Mouse (Mus musculus) liver, embryonic 14.5 days (tissue): Measurements from ENCODE around the gene Kcna2. TPM values are rescaled to one million over a fixed set of nuclear protein-coding genes. Genes with fewer than 3 reads are reported as not detected.

Experiments
- ATAC-seq: fragments of 200-750 bp; cut with Nextera tagmentation; 2 replicates; pipeline ENCODE4 v1.8.0; 2017; ENCODE audit warnings: moderate number of reproducible peaks, mild to moderate bottlenecking, moderate library complexity; ENCODE audit not compliant: insufficient read depth
- DNase-seq, 3 experiments: peaks; one replicate each; pipeline ENCODE4 v3.0.0-alpha.2; 2012 to 2013; ENCODE audit warnings: low read depth in 3 of 3, low spot score in 3 of 3
- H3K27ac ChIP-seq: fragments of 300-500 bp; sonication (generic); 2 replicates; pipeline ENCODE4 v1.5.1; 2014; ENCODE audit warnings: moderate library complexity, mild to moderate bottlenecking, control low read depth, inconsistent platforms
- H3K27me3 ChIP-seq: fragments of 300-500 bp; sonication (generic); 2 replicates; pipeline ENCODE4 v1.6.1; 2014; ENCODE audit warnings: mild to moderate bottlenecking, low read length, moderate library complexity; ENCODE audit not compliant: control insufficient read depth, insufficient read depth
- H3K36me3 ChIP-seq: fragments of 300-500 bp; sonication (generic); replicated peaks from 2 replicates; pipeline ENCODE4 v1.6.1; 2014; ENCODE audit warnings: low read depth; ENCODE audit not compliant: control insufficient read depth, insufficient read depth
- H3K4me1 ChIP-seq, 2 experiments: fragments of 200-500 bp in 1 of 2; fragments of 300-500 bp in 1 of 2; sonication (generic) in 1 of 2; replicated peaks; 2 replicates each; pipeline ENCODE4 v1.6.1; 2012 to 2014; ENCODE audit warnings: antibody characterized with exemption in 1 of 2, inconsistent platforms in 1 of 2, low read length in 1 of 2; ENCODE audit not compliant: control insufficient read depth in 2 of 2, insufficient read depth in 2 of 2
- H3K4me2 ChIP-seq: fragments of 300-500 bp; sonication (generic); 2 replicates; pipeline ENCODE4 v1.6.1; 2014; ENCODE audit warnings: low read depth, mild to moderate bottlenecking, control low read depth, moderate library complexity
- H3K4me3 ChIP-seq, 2 experiments: fragments of 200-500 bp in 1 of 2; fragments of 300-500 bp in 1 of 2; sonication (generic) in 1 of 2; 2 replicates each; pipeline ENCODE4 v1.5.1; 2012 to 2014; ENCODE audit warnings: low read depth in 2 of 2, low read length in 2 of 2, mild to moderate bottlenecking in 2 of 2, control low read depth in 1 of 2, inconsistent platforms in 1 of 2, moderate library complexity in 1 of 2; ENCODE audit not compliant: insufficient read depth in 1 of 2
- H3K9ac ChIP-seq: fragments of 300-500 bp; sonication (generic); replicated peaks from 2 replicates; pipeline ENCODE4 v1.6.1; 2014; ENCODE audit warnings: mild to moderate bottlenecking, control low read depth, moderate library complexity
- H3K9me3 ChIP-seq: fragments of 300-500 bp; sonication (generic); 2 replicates; pipeline ENCODE4 v1.6.1; 2016; ENCODE audit warnings: low read length, mixed read lengths; ENCODE audit not compliant: control insufficient read depth
- CTCF ChIP-seq: IDR thresholded peaks from 2 replicates; pipeline ENCODE4 v1.5.1; 2016; ENCODE audit warnings: antibody characterized with exemption, low read depth, control low read depth
- EP300 ChIP-seq: IDR thresholded peaks from 2 replicates; pipeline ENCODE4 v1.6.1; 2016; ENCODE audit warnings: antibody characterized with exemption, low read depth
- WGBS: fragments of 180-500 bp; shearing (Covaris S2); extraction: QIAGEN DNeasy Blood & Tissue Kit; methylation state at CpG from one replicate; pipeline ENCODE4 v1.1.7; 2014; ENCODE audit not compliant: insufficient replicate concordance; 5-methylcytosine and 5-hydroxymethylcytosine counted together
- polyA plus RNA-seq, 2 experiments: library from polyadenylated mRNA; depleted of rRNA in 1 of 2; stranded (reverse) in 1 of 2; unstranded in 1 of 2; fragments of >200 nt; fragmentation: Nextera tagmentation in 1 of 2; extraction: Ambion mirVana in 1 of 2; gene quantifications; 2 replicates each; pipeline versions ENCODE4 v1.2.1 to v1.2.3; 2012 to 2014

The Kcna2 gene
- polyA plus RNA-seq, 2 experiments, result 0.06 to 0.15 TPM

GRCm38 (mm10) chr3:107159418-107159817 is 58.5 kb downstream of the Kcna2 start:
- H3K4me3 ChIP-seq, result no peak overlapping the region
- no peaks in the 10 kb centered on the region for H3K9me3 ChIP-seq
- H3K36me3 ChIP-seq, result no peaks in the 10 kb centered on the region
- WGBS, result 50% methylated on average over 3 of the region's 3 CpGs
- no peaks in the 10 kb centered on the region; the same call in 1 of the 2 replicates for H3K27me3 ChIP-seq
- TF ChIP-seq EP300, result no peak
- TF ChIP-seq CTCF, result no peak
- ATAC-seq, result no peak
- H3K9ac ChIP-seq, result no peak overlapping the region
- H3K27ac ChIP-seq, result no peak overlapping the region
- H3K4me2 ChIP-seq, result no peak overlapping the region
- DNase-seq, result no peak
- H3K4me1 ChIP-seq, result no peaks in the 10 kb centered on the region

DNA sequence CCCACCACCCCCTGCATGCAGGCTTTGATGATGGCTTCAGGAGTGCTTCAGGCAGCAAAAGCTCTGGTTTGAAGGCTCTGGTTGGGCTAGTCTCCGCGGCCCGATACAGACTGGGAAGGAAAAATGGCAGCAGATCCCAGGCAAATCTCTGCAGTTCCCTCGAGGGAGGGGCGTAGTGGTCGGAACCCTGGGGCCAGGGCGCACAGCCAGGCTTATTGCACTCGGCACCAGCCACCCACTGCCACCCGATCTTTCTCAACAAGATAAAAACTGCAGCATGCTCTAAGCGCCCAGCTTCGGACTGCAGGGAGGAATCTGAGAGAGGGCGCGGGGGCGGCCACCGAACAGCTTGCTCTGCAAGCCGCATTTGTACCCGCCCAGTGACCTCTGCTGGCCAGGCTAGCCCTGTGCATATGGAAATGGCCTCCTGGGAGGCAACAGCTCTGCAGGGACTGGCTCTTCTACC is 58.9 kb downstream of the Kcna2 start:
- 8% methylated on average over 17 of the region's 17 CpGs for WGBS
- no peak overlapping the region for H3K27ac ChIP-seq
- H3K9ac ChIP-seq, result no peak overlapping the region
- ATAC-seq (no peak), DNase-seq (no peak)
- no peaks in the 10 kb centered on the region for H3K4me1 ChIP-seq
- TF ChIP-seq EP300 (no peak), CTCF (peak; percentile 35; the same call in 1 of the 2 replicates)
- H3K36me3 ChIP-seq, result no peaks in the 10 kb centered on the region
- no peak overlapping the region for H3K4me3 ChIP-seq
- H3K27me3 ChIP-seq, result no peaks in the 10 kb centered on the region; the same call in 1 of the 2 replicates
- no peak overlapping the region for H3K4me2 ChIP-seq
- no peaks in the 10 kb centered on the region for H3K9me3 ChIP-seq

GRCm38 (mm10) chr3:107162741-107163140 is 61.8 kb downstream of the Kcna2 start:
- Histone ChIP-seq H3K36me3 (no peaks in the 10 kb centered on the region), H3K4me2 (no peak overlapping the region), H3K27me3 (no peaks in the 10 kb centered on the region; the same call in 1 of the 2 replicates), H3K9me3 (no peaks in the 10 kb centered on the region), H3K27ac (no peak overlapping the region), H3K4me1 (no peaks in the 10 kb centered on the region), H3K4me3 (no peak overlapping the region), H3K9ac (no peak overlapping the region)
- DNase-seq (no peak), ATAC-seq (no peak)
- TF ChIP-seq CTCF, result no peak
- no peak for TF ChIP-seq EP300
- WGBS, result 72% methylated on average over 2 of the region's 2 CpGs

Other genes starting within 250 kb of the Kcna2 start
- 0.51 and 0.76 TPM in 2 replicates for gene Kcna3, start 65.0 kb upstream of the Kcna2 start, polyA plus RNA-seq (2012; rRNA removed)
- 0.58 and 1.1 TPM in 2 replicates for gene Kcna3, start 65.0 kb upstream of the Kcna2 start, polyA plus RNA-seq (2014; fragmentation: Nextera tagmentation; extraction: Ambion mirVana)
- not detected in 2 replicates for gene Kcna10, start 81.9 kb downstream of the Kcna2 start, polyA plus RNA-seq (2012; rRNA removed)
- not detected in 2 replicates for gene Kcna10, start 81.9 kb downstream of the Kcna2 start, polyA plus RNA-seq (2014; fragmentation: Nextera tagmentation; extraction: Ambion mirVana)
- 0.05 and 0.08 TPM in 2 replicates for gene Cym, start 120.6 kb downstream of the Kcna2 start, polyA plus RNA-seq (2012; rRNA removed)
- gene Cym, start 120.6 kb downstream of the Kcna2 start, polyA plus RNA-seq (2014; fragmentation: Nextera tagmentation; extraction: Ambion mirVana), result 0.20 TPM in 1 of 2 replicates, not detected in the other
- not detected in 2 replicates for gene A630076J17Rik, start 129.5 kb downstream of the Kcna2 start, polyA plus RNA-seq (2012; rRNA removed)
- gene A630076J17Rik, start 129.5 kb downstream of the Kcna2 start, polyA plus RNA-seq (2014; fragmentation: Nextera tagmentation; extraction: Ambion mirVana), result 0.10 TPM in 1 of 2 replicates, not detected in the other
- gene Prok1, start 138.6 kb downstream of the Kcna2 start, polyA plus RNA-seq (2012; rRNA removed), result 0.01 and 0.03 TPM in 2 replicates
- gene Prok1, start 138.6 kb downstream of the Kcna2 start, polyA plus RNA-seq (2014; fragmentation: Nextera tagmentation; extraction: Ambion mirVana), result not detected in 2 replicates
- 41.3 and 44.7 TPM in 2 replicates for gene Lamtor5, start 177.7 kb downstream of the Kcna2 start, polyA plus RNA-seq (2012; rRNA removed)
- gene Lamtor5, start 177.7 kb downstream of the Kcna2 start, polyA plus RNA-seq (2014; fragmentation: Nextera tagmentation; extraction: Ambion mirVana), result 108 and 109 TPM in 2 replicates
- gene Slc16a4, start 190.1 kb downstream of the Kcna2 start, polyA plus RNA-seq (2012; rRNA removed), result 0.03 TPM in 1 of 2 replicates, not detected in the other
- 0.27 and 0.30 TPM in 2 replicates for gene Slc16a4, start 190.1 kb downstream of the Kcna2 start, polyA plus RNA-seq (2014; fragmentation: Nextera tagmentation; extraction: Ambion mirVana)
- gene Rbm15, start 232.5 kb downstream of the Kcna2 start, polyA plus RNA-seq (2012; rRNA removed), result 3.4 and 4.8 TPM in 2 replicates
- 8.7 and 9.0 TPM in 2 replicates for gene Rbm15, start 232.5 kb downstream of the Kcna2 start, polyA plus RNA-seq (2014; fragmentation: Nextera tagmentation; extraction: Ambion mirVana)